Mouse (Mus musculus) CH12.LX (cell line): ENCODE measurements around the gene Rps6kb2. TPM values are rescaled to one million over a fixed set of nuclear protein-coding genes. Genes with fewer than 3 reads are reported as not detected.
A peak's percentile ranks its signal among the peaks of the same experiment; 100 is the strongest.

Experiments used
- DNase-seq: peaks from one replicate; pipeline ENCODE4 v3.0.0-alpha.2; 2013; ENCODE audit errors: extremely low read depth
- H3K27ac ChIP-seq: 2 replicates; pipeline ENCODE4 v1.5.1; 2012; ENCODE audit warnings: low read depth, mild to moderate bottlenecking, control low read depth, moderate library complexity; ENCODE audit not compliant: insufficient read depth
- H3K27me3 ChIP-seq: replicated peaks from 2 replicates; pipeline ENCODE3; 2012; ENCODE audit warnings: inconsistent platforms
- H3K36me3 ChIP-seq, 2 experiments: replicated peaks in 1 of 2; 2 replicates each; pipeline versions ENCODE3 to v1.6.1; 2012; ENCODE audit warnings: inconsistent platforms in 1 of 2, low read length in 1 of 2, mild to moderate bottlenecking in 1 of 2, mixed read lengths in 1 of 2, moderate library complexity in 1 of 2; ENCODE audit not compliant: control insufficient read depth in 1 of 2, insufficient read depth in 1 of 2
- H3K4me1 ChIP-seq, 2 experiments: 2 replicates each; pipeline ENCODE4 v1.6.1; 2012; ENCODE audit warnings: inconsistent platforms in 1 of 2, moderate library complexity in 1 of 2; ENCODE audit not compliant: insufficient read depth in 2 of 2, control insufficient read depth in 1 of 2
- H3K4me2 ChIP-seq: 2 replicates; pipeline ENCODE4 v1.6.1; 2012; ENCODE audit warnings: low read depth, mild to moderate bottlenecking, control low read depth; ENCODE audit not compliant: poor library complexity, insufficient read depth, severe bottlenecking
- H3K4me3 ChIP-seq, 3 experiments: fragments of 150-350 bp in 1 of 3; sonication (generic) in 1 of 3; replicated peaks in 1 of 3; 2 replicates each; pipeline versions ENCODE3 to v1.5.1; 2011 to 2012; ENCODE audit warnings: low read depth in 2 of 3, low read length in 2 of 3, mild to moderate bottlenecking in 2 of 3, moderate library complexity in 2 of 3, control low read depth in 1 of 3, improper control_type of control experiment in 1 of 3, inconsistent platforms in 1 of 3, mixed read lengths in 1 of 3; ENCODE audit not compliant: poor library complexity in 1 of 3
- H3K79me2 ChIP-seq: replicated peaks from 2 replicates; pipeline ENCODE4 v1.6.1; 2012; ENCODE audit warnings: mild to moderate bottlenecking, moderate library complexity; ENCODE audit not compliant: control insufficient read depth, poor library complexity, insufficient read depth, severe bottlenecking; ENCODE audit errors: extremely low read depth
- H3K9ac ChIP-seq: 2 replicates; pipeline ENCODE4 v1.6.1; 2012; ENCODE audit warnings: low read depth, mild to moderate bottlenecking, control low read depth, moderate library complexity; ENCODE audit not compliant: insufficient read depth
- H3K9me3 ChIP-seq: replicated peaks from 2 replicates; pipeline ENCODE3; 2012; ENCODE audit warnings: low read length, inconsistent platforms, mixed read lengths
- BHLHE40 ChIP-seq: IDR thresholded peaks from 2 replicates; pipeline ENCODE4 v1.6.1; 2011; ENCODE audit warnings: mild to moderate bottlenecking, low read depth, low read length, improper control_type of control experiment
- CHD1 ChIP-seq: IDR thresholded peaks from 2 replicates; pipeline ENCODE4 v1.6.1; 2012; ENCODE audit warnings: low read depth, low read length, improper control_type of control experiment, inconsistent platforms
- CHD2 ChIP-seq: IDR thresholded peaks from 2 replicates; pipeline ENCODE4 v1.6.1; 2011; ENCODE audit warnings: low read length, improper control_type of control experiment
- CTCF ChIP-seq, 2 experiments: IDR thresholded peaks in 1 of 2; conservative IDR thresholded peaks in 1 of 2; 2 replicates each; pipeline ENCODE4 v1.5.1; 2011 to 2012; ENCODE audit warnings: low read depth in 2 of 2, low read length in 2 of 2, improper control_type of control experiment in 1 of 2, inconsistent platforms in 1 of 2, mild to moderate bottlenecking in 1 of 2, moderate library complexity in 1 of 2
- E2F4 ChIP-seq: IDR thresholded peaks from 2 replicates; pipeline ENCODE4 v1.6.1; 2011; ENCODE audit warnings: low read depth, low read length, improper control_type of control experiment; ENCODE audit not compliant: insufficient replicate concordance
- ELF1 ChIP-seq: IDR thresholded peaks from 2 replicates; pipeline ENCODE4 v1.6.1; 2014; ENCODE audit warnings: low read depth, mild to moderate bottlenecking, inconsistent platforms, low read length, improper control_type of control experiment
- EP300 ChIP-seq: IDR thresholded peaks from 2 replicates; pipeline ENCODE4 v1.6.1; 2011; ENCODE audit warnings: low read length, improper control_type of control experiment
- ETS1 ChIP-seq: conservative IDR thresholded peaks from 2 replicates; pipeline ENCODE4 v1.6.1; 2012; ENCODE audit warnings: low read depth, mild to moderate bottlenecking, inconsistent platforms, low read length, improper control_type of control experiment, moderate library complexity
- HCFC1 ChIP-seq: IDR thresholded peaks from 2 replicates; pipeline ENCODE4 v1.6.1; 2012; ENCODE audit warnings: low read depth, mild to moderate bottlenecking, inconsistent platforms, low read length, improper control_type of control experiment
- IRF4 ChIP-seq: IDR thresholded peaks from 2 replicates; pipeline ENCODE4 v1.6.1; 2014; ENCODE audit warnings: low read depth, mild to moderate bottlenecking, inconsistent platforms, low read length, improper control_type of control experiment
- JUN ChIP-seq: IDR thresholded peaks from 2 replicates; pipeline ENCODE4 v1.6.1; 2011; ENCODE audit warnings: low read depth, mild to moderate bottlenecking, low read length, improper control_type of control experiment, moderate library complexity; ENCODE audit not compliant: insufficient read depth
- JUND ChIP-seq: conservative IDR thresholded peaks from 2 replicates; pipeline ENCODE4 v1.6.1; 2011; ENCODE audit warnings: low read depth, low read length, improper control_type of control experiment
- KAT2A ChIP-seq: IDR thresholded peaks from 2 replicates; pipeline ENCODE4 v1.6.1; 2012; ENCODE audit warnings: low read length, improper control_type of control experiment, inconsistent platforms; ENCODE audit not compliant: insufficient replicate concordance
- MAFK ChIP-seq: IDR thresholded peaks from 2 replicates; pipeline ENCODE4 v1.6.1; 2011; ENCODE audit warnings: low read length, improper control_type of control experiment; ENCODE audit not compliant: insufficient replicate concordance
- MAX ChIP-seq: IDR thresholded peaks from 2 replicates; pipeline ENCODE4 v1.6.1; 2011; ENCODE audit warnings: low read length, improper control_type of control experiment
- MAZ ChIP-seq: IDR thresholded peaks from 2 replicates; pipeline ENCODE4 v1.6.1; 2012; ENCODE audit warnings: low read depth, mild to moderate bottlenecking, inconsistent platforms, low read length, improper control_type of control experiment, moderate library complexity
- MEF2A ChIP-seq: IDR thresholded peaks from 2 replicates; pipeline ENCODE4 v1.6.1; 2014; ENCODE audit warnings: low read depth, mild to moderate bottlenecking, inconsistent platforms, low read length, improper control_type of control experiment, borderline replicate concordance
- NELFE ChIP-seq: IDR thresholded peaks from 2 replicates; pipeline ENCODE4 v1.6.1; 2011; ENCODE audit warnings: low read depth, low read length, improper control_type of control experiment
- NRF1 ChIP-seq: IDR thresholded peaks from 2 replicates; pipeline ENCODE4 v1.6.1; 2014; ENCODE audit warnings: low read depth, mild to moderate bottlenecking, inconsistent platforms, low read length, improper control_type of control experiment, moderate library complexity
- PAX5 ChIP-seq: IDR thresholded peaks from 2 replicates; pipeline ENCODE4 v1.6.1; 2012; ENCODE audit warnings: low read length, inconsistent platforms, mixed read lengths
- POLR2A ChIP-seq: IDR thresholded peaks from 2 replicates; pipeline ENCODE4 v1.6.1; 2011; ENCODE audit warnings: low read depth, mild to moderate bottlenecking, improper control_type of control experiment, low read length
- POLR2AphosphoS2 ChIP-seq: IDR thresholded peaks from 2 replicates; pipeline ENCODE4 v1.6.1; 2011; ENCODE audit warnings: low read depth, low read length, improper control_type of control experiment
- RAD21 ChIP-seq: IDR thresholded peaks from 2 replicates; pipeline ENCODE4 v1.6.1; 2011; ENCODE audit warnings: low read depth, mild to moderate bottlenecking, low read length, improper control_type of control experiment, moderate library complexity
- RCOR1 ChIP-seq: conservative IDR thresholded peaks from 2 replicates; pipeline ENCODE4 v1.6.1; 2012; ENCODE audit warnings: low read depth, mild to moderate bottlenecking, inconsistent platforms, low read length, improper control_type of control experiment
- SIN3A ChIP-seq: IDR thresholded peaks from 2 replicates; pipeline ENCODE4 v1.6.1; 2012; ENCODE audit warnings: low read length, improper control_type of control experiment, inconsistent platforms
- SMC3 ChIP-seq: IDR thresholded peaks from 2 replicates; pipeline ENCODE4 v1.6.1; 2011; ENCODE audit warnings: low read depth, low read length, improper control_type of control experiment
- TCF12 ChIP-seq: IDR thresholded peaks from 2 replicates; pipeline ENCODE4 v1.6.1; 2014; ENCODE audit warnings: low read depth, mild to moderate bottlenecking, inconsistent platforms, low read length, improper control_type of control experiment
- UBTF ChIP-seq: IDR thresholded peaks from 2 replicates; pipeline ENCODE4 v1.6.1; 2012; ENCODE audit warnings: low read depth, mild to moderate bottlenecking, inconsistent platforms, low read length, improper control_type of control experiment, moderate library complexity
- USF2 ChIP-seq: conservative IDR thresholded peaks from 2 replicates; pipeline ENCODE4 v1.6.1; 2011; ENCODE audit warnings: low read depth, low read length, improper control_type of control experiment
- ZKSCAN1 ChIP-seq: IDR thresholded peaks from 2 replicates; pipeline ENCODE4 v1.6.1; 2012; ENCODE audit warnings: low read depth, inconsistent platforms, low read length, improper control_type of control experiment, borderline replicate concordance
- ZMIZ1 ChIP-seq: IDR thresholded peaks from 2 replicates; pipeline ENCODE4 v1.6.1; 2012; ENCODE audit warnings: low read depth, mild to moderate bottlenecking, inconsistent platforms, low read length, improper control_type of control experiment
- ZNF384 ChIP-seq: IDR thresholded peaks from 2 replicates; pipeline ENCODE4 v1.6.1; 2012; ENCODE audit warnings: low read depth, low read length, improper control_type of control experiment, inconsistent platforms
- dilution Hi-C: fragments of 300-500 bp; cut with MboI; formaldehyde crosslinking; loops from 2 replicates; pipeline ENCODE4 v1.14.3; 2020; ENCODE audit warnings: low sequenced_read_pairs; ENCODE audit not compliant: extremely low pct_unique_long_range_greater_than_20kb, extremely low pct_ligation_motif_present
- in situ Hi-C: fragments of 300-500 bp; cut with MboI; formaldehyde crosslinking; loops from 3 replicates; pipeline ENCODE4 v1.14.3; 2019; ENCODE audit warnings: low sequenced_read_pairs, low pct_ligation_motif_present, low pct_unique_long_range_greater_than_20kb, mixed read lengths
- polyA plus RNA-seq: library from polyadenylated mRNA; unstranded; fragments of >175 nt; gene quantifications from 2 replicates; pipeline ENCODE4 v1.2.1, GENCODE M21; 2012; ENCODE audit warnings: low read depth; ENCODE audit not compliant: insufficient read length
- total RNA-seq, 2 experiments: library from RNA; depleted of rRNA; stranded (reverse); fragments of 300-350 nt in 1 of 2; fragments of >200 nt in 1 of 2; gene quantifications; 2 replicates each; pipeline ENCODE4 v1.2.3; 2012 to 2014

The Rps6kb2 gene
- total and polyA plus RNA-seq, 3 experiments = 9.7 to 26.6 (median 20.7) TPM

GRCm38 (mm10) chr19:4137913-4138312 is 25.2 kb downstream of the Rps6kb2 start:
- Histone ChIP-seq H3K4me1 (peaks cover 38 to 91% of the 10 kb centered on the region in 2 experiments), H3K9ac (no peak overlapping the region), H3K27me3 (no peaks in the 10 kb centered on the region), H3K9me3 (no peaks in the 10 kb centered on the region), H3K27ac (no peak overlapping the region; the same call in 1 of the 2 replicates), H3K79me2 (no peaks in the 10 kb centered on the region; the same call in 1 of the 2 replicates), H3K4me3 (no peak overlapping the region), H3K4me2 (peak overlapping the region; percentile 42), H3K36me3 (peaks cover 4 to 56% of the 10 kb centered on the region in 2 experiments)
- dilution Hi-C loops = no loop called here
- peak; percentile 43 for DNase-seq
- TF ChIP-seq E2F4 = peak; percentile 34; the same call in 1 of the 2 replicates
- TF ChIP-seq BHLHE40 = no peak
- peak; percentile 86 for TF ChIP-seq EP300
- TF ChIP-seq IRF4 = peak; percentile 85
- no peak for TF ChIP-seq CHD1
- no peak for TF ChIP-seq ZKSCAN1
- TF ChIP-seq USF2 = no peak
- in situ Hi-C loops = no loop called here

GRCm38 (mm10) chr19:4136463-4136862 is 26.7 kb downstream of the Rps6kb2 start:
- DNase-seq = peak; percentile 69
- Histone ChIP-seq H3K9ac (peak overlapping the region; percentile 7; the same call in 1 of the 2 replicates), H3K79me2 (no peaks in the 10 kb centered on the region; the same call in 1 of the 2 replicates), H3K4me3 (peak overlapping the region in 1 of 3 experiments; percentile 8), H3K27me3 (no peaks in the 10 kb centered on the region), H3K4me2 (no peak overlapping the region), H3K36me3 (peaks cover 16 to 59% of the 10 kb centered on the region in 2 experiments), H3K4me1 (peaks cover 36 to 91% of the 10 kb centered on the region in 2 experiments), H3K27ac (peak overlapping the region; percentile 44), H3K9me3 (no peaks in the 10 kb centered on the region)
- in situ Hi-C loops (no loop called here), dilution Hi-C loops (no loop called here)
- TF ChIP-seq EP300 (no peak), POLR2A (no peak; the same call in 1 of the 2 replicates), ELF1 (no peak), NRF1 (no peak), MAFK (no peak), NELFE (no peak), UBTF (no peak), HCFC1 (no peak), KAT2A (no peak), ZNF384 (no peak), RAD21 (peak; percentile 23), SMC3 (peak; percentile 48; the same call in 1 of the 2 replicates), IRF4 (no peak), CHD2 (no peak), POLR2AphosphoS2 (no peak), TCF12 (peak; percentile 30; the same call in 1 of the 2 replicates), MAX (no peak), RCOR1 (no peak), SIN3A (no peak), CTCF (conservative IDR thresholded peaks at IDR 0.05 in 1 of 2, IDR thresholded peaks at IDR 0.05 in 1 of 2; ENCODE audit: low read depth in 2 of 2, low read length in 2 of 2) (peak; percentile 6 to 73; a peak in 3 of 4 replicates), ETS1 (no peak), CHD1 (no peak), ZKSCAN1 (no peak), BHLHE40 (no peak), PAX5 (no peak), ZMIZ1 (no peak), USF2 (no peak), MEF2A (no peak), JUN (no peak), JUND (no peak), MAZ (no peak)
